Mouse (Mus musculus) embryonic fibroblast, embryonic 13.5 days (primary cell): ENCODE data around the gene Cltc.

Experiments
- CTCF ChIP-seq: IDR thresholded peaks from 2 replicates; pipeline ENCODE4 v1.5.1; 2011; ENCODE audit warnings: mild to moderate bottlenecking, control low read depth, low read length, moderate library complexity, borderline replicate concordance; ENCODE audit not compliant: insufficient read depth
- POLR2A ChIP-seq: IDR thresholded peaks from 2 replicates; pipeline ENCODE4 v1.6.1; 2011; ENCODE audit warnings: low read depth, mild to moderate bottlenecking, control low read depth, low read length, moderate library complexity

- TF ChIP-seq CTCF (no peak), POLR2A (no peak)
These were observed 89.8 kb downstream of the Cltc start for GRCm38 (mm10) chr11:86667553-86667952.
